Mouse (Mus musculus): ENCODE measurements around the gene Tmpo.

GRCm38 (mm10) chr10:91162511-91163163, 18.5 kb downstream of the Tmpo start:
- TF ChIP-seq POLR2A (IDR thresholded peaks at IDR 0.05; ENCODE audit: insufficient read depth, low read depth, low read length) (no peak), CTCF (IDR thresholded peaks at IDR 0.05) (no peak), EP300 (IDR thresholded peaks at IDR 0.05; ENCODE audit: insufficient read depth, low read depth, low read length) (no peak)
